Mouse (Mus musculus) small intestine, adult 2 months (tissue): Measurements from ENCODE around the gene Pepd.

Source experiments
- CTCF ChIP-seq: fragments of 200-500 bp; IDR thresholded peaks from 2 replicates; pipeline ENCODE4 v1.5.1; 2012; ENCODE audit warnings: low read depth, mild to moderate bottlenecking, control low read depth, inconsistent platforms, low read length, moderate library complexity, mixed read lengths; ENCODE audit not compliant: insufficient replicate concordance, insufficient read length; ENCODE audit errors: extremely low read depth
- POLR2A ChIP-seq: fragments of 200-500 bp; IDR thresholded peaks from 2 replicates; pipeline ENCODE4 v1.6.1; 2012; ENCODE audit warnings: low read depth, mild to moderate bottlenecking, control low read depth, inconsistent platforms, low read length, moderate library complexity

DNA sequence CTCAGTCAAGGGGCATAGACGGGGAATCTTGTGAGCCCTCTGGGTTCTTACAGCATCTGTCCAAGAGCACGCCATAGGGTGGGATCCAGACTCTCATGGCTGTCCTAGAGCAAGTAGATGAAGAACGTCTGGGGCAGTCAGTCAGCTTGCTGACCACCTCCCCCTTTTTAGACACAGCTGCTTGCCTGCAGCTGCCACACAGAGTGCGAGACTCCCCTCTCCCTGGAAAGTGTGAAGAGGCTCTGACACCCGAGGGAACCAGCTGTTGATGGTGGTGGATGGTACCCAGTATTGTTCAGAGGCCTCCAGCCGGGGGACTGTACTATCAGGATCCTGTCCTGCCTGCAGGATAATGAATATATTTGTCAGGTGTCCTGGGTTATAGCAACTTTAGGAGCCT is 75.1 kb downstream of the Pepd start:
- no peak for TF ChIP-seq POLR2A
- no peak for TF ChIP-seq CTCF
